Mouse (Mus musculus) adrenal gland (tissue): ENCODE results near the gene Gal3st4.

Source experiments
- intact Hi-C: fragments of 180-260 bp; cut with DNase I; formaldehyde crosslinking; loops from one replicate; pipeline ENCODE4 v1.15.1; 2025

The Gal3st4 gene

DNA sequence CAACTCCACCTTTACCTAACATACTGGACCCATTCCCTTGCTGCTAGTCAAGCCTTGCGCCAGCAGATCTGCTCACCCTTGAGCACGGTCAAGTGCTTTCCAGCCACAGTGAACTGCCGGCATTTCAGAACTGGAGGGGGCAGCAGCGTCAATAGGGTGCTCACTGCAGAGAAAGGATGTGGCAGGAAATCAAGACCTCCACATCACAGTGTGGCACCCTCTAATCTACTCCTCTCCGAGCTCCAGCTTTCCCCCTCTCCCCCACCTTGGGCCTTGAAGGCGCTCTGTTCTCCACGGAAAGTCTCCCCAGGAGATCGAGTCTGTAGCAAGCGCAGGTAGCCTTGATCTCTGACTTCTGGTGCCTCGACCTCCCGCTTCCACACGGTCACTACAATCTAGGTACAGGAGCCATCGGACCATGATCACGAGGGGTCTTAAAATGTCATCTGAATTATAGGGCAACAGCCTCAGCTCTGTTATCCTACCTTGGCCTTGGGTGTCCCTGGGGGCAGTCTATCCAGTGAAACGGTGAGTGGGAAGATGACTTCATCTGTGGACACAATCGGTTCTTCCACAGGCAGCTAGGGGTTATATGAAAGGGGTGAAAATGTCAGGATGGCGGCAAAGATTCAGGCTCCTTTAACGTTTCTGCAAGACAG is 9.9 kb downstream of the Gal3st4 start:
- intact Hi-C loops, result loop anchor here (10.0 kb wide), 1 partner anchor 182 kb away; the partner anchor contains the start of gene Zfp157

DNA sequence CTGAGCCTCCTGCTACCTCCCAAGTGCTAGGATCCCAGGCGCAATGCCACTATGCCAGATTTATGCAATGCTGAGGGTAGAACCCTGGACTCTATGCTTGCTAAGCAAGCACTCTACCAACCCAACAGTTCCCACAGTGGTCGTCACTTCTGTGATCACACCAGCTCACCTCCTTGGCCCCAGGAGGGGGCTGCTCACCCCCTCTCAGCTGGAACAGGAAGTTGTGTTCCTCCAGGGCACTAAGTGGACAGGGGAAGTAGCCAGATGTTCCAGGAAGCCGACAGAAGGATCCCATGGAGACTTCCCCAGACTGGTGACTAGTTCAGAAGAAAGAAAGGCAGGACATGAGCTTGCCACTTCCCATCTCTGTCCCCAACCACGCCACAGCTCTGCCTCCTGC is 10.6 kb downstream of the Gal3st4 start:
- intact Hi-C loops, result loop anchor here (10.0 kb wide), 1 partner anchor 183 kb away; the partner anchor contains the start of gene Zfp157

DNA sequence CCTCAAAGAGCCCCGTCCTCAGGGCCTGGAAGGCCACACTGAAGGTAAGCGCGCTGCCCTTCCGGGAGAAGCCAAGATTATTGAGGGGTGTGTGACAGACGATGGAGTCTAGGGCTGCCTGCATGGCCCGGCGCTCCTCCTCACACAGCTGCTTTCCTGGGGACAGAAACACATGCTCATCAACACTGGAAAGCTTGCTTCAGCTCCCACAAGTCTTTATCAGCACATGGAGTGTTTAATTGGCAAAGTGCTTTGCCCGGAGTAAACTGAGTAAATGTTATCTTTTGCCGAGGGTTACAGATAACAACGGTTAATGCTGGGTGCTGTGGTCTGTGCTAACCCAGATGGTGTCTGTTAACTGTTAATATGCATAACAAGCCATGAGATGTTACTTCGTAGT is 11.8 kb downstream of the Gal3st4 start:
- intact Hi-C loops, result loop anchor here (10.0 kb wide), 1 partner anchor 184 kb away; the partner anchor contains the start of gene Zfp157

DNA sequence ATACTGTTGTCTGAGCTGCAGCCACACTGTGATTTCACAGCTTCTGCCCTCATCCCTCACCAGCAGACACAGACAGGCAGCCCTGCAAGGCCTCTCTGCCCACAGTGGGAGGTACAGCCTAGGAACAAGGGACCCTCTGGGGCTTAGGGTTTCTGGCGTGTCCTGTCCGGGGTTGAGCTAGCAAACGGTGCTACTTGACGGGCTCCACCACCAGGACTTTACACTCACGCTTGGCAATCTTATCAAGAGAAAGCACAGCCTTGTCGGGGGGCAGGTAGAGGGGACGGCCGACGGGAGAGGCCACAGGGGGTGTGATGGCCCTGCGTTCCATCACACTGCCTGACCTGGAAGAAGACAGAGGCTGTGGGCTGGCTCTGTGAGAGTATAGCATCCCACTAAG is 12.6 kb downstream of the Gal3st4 start:
- intact Hi-C loops, result loop anchor here (10.0 kb wide), 1 partner anchor 185 kb away; the partner anchor contains the start of gene Zfp157

DNA sequence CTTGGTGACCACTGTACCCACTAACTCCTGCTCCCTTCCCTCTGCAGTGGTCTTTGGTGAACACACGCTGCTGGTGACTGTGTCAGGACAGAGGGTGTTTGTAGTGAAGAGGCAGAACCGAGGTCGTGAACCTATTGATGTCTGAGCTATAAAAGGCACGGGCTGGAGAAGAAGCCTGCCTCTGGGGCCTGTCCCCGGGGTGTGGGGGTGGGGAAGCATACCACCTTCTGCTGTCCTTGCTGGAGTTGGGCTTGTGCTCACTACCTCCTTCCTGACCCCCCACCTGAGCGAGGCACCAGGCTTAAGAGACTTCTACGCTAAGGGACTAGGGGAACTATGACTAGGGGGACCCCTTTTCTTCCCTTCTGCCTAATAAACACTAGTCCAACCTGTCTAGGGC is 13.6 kb downstream of the Gal3st4 start:
- intact Hi-C loops, result loop anchor here (5.0 kb wide), 1 partner anchor 37 kb away; no protein-coding TSS in a partner anchor

DNA sequence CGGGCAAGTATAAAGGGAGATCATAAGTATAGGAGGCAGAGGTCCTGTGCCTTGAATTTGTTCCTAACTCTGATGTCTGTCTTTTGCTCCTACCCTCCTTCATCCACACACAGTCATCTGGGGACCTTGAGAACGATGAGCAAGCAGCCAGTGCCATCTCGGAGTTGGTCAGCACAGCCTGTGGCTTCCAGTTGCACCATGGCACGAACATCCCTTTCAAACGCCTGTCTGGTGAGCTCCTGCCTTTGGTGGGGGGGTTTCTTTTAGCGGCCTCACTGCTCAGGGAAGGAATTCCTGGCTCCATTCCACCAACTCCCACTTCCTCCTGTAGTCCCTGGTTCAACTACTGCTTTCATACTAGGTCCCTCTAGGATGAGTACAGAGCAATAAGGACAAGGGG is 14.1 kb downstream of the Gal3st4 start:
- intact Hi-C loops, result loop anchor here (5.0 kb wide), 1 partner anchor 36 kb away; no protein-coding TSS in a partner anchor

DNA sequence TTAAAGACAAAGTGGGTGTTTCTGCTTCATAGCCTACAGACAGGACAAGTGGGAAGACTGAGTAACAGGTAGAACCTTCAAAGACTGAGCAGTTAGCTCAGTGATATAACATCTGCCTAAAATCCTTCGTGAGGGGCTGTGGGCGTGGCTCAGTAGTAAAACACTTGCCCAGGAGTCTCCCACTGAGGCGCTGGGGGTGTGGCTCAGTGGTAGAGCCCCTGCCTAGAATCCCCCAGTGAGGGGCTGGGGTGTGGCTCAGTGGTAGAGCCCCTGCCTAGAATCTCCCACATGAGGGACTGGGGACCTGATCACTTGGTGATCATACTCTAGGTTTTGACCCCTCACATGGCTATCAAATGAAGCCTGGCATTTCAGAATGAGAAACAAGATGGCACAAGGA is 14.6 kb downstream of the Gal3st4 start:
- intact Hi-C loops, result loop anchor here (5.0 kb wide), 1 partner anchor 36 kb away; no protein-coding TSS in a partner anchor

DNA sequence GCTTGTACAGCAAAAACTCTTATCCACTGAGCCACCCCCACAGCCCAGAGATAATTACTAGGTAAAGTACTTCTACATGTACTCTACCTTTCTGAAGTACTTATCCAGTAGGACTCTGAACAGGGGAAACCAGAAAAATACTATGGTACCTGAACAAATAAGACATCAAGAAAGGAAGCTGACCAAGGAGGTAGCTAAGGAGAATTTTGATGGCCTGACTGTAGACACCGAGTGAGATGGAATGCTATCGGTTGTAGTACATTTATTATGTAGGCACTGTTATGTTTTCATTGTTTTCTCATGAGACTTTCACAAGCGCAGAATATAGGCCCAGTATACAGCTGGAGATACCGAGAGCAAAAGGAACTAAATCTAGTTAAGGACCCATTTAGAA is 15.1 kb downstream of the Gal3st4 start:
- intact Hi-C loops, result loop anchor here (5.0 kb wide), 1 partner anchor 35 kb away; no protein-coding TSS in a partner anchor

DNA sequence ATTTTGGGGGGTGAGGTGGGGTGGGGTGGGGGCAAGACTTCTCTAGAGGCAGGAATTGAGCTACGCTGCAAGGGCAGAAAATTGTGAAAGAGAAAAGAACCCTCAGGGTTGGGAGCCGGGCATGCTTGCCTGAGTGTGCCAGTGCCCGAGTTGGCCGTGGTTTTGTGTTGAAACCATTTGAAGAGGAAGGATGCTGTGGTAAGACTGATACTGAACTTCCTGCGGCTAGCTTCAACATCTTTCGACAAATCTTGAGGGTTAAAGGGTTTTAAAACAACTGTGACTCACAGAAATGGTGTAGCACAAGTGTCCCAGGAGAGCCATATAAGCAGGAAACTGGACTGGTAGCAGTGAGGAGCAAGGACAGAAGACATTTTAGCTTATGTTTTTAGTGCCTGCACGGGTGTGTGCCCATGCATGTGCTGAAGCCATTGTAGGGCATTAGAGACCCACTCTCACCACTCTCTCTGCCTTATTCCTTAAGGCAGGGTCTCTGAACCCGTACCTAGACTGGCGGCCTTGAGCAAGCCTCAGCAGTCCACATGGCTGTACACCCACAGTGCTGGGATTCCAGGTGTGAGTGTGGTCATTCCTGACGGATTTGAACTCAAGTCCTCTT is 15.6 kb downstream of the Gal3st4 start:
- intact Hi-C loops, result loop anchor here (5.0 kb wide), 1 partner anchor 35 kb away; no protein-coding TSS in a partner anchor

DNA sequence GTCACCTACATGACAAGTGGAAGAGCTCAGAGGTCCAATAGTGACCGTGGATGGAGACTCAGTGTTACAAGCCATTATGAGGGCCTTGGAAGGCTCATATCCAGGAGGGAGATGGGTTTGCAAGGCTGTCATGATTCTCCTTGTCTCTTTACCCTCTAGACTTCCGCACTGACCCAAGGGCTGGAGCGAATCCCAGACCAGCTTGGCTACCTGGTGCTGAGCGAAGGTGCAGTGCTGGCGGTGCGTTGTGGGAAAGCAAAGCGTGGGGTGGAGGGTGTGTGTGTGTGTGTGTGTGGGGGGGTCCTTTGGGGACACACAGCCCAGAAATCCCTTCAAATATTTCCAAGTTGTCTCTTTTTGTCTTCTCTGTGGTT is 16.6 kb downstream of the Gal3st4 start:
- intact Hi-C loops, result loop anchor here (5.0 kb wide), 1 partner anchor 34 kb away; no protein-coding TSS in a partner anchor

DNA sequence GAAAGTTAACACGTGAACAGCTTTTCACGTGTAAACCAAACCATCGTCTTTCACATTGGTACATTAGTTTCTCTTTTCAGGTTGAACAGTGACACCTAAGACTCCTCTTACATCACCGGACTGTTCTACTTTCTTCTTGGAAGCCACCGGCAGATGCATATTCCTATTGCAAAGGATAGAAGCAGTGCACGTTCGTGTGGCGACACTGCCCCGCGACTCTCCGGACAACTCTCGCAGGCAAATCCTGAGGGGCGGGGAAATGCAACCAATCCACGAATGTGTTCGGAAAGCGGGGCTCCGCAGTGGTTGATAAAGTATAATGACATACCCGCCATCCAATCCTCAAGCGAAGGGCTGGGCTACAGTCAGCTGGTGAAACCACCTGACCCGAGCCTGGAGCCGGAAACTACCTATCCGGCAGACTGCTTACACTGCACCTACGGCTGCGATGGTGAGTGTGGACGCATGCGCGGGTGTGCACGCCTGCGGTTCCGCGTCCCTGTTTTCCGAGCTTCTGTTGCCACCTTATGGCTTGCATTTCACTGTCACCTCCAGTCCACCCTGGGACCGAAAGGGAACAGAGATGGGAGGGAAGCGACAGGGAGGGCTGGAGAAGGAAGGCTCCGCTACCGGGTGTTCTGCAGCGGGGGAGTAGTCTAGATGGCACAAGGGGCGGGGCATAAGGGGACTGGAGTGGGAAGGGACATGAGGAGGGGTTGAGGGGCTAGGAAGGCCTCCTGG is 17.1 kb downstream of the Gal3st4 start, which contains the start of gene Lamtor4:
Lamtor4 (plus strand) TSS at position 130 of the 741 bp plus-strand sequence.
- intact Hi-C loops, result loop anchor here (5.0 kb wide), 1 partner anchor 33 kb away; no protein-coding TSS in a partner anchor

DNA sequence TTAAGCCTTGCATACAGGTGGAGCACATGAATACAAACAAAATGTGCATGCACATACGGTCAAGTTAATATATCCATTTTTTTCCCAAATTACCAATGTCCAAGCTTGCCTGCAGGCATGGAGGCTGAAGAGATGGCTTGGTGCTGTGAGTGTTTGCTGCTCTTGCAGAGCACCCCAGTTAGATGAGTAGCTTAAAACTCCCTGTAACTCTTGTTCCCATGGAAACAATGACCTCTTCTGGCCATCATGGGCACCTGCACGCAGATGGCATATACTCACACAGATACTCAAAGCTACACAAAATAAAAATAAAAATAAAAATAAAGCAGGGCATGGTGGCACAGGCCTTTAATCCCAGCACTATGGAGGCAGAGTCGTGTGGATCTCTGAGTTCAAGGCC is 19.6 kb downstream of the Gal3st4 start:
- intact Hi-C loops, result no loop called here

DNA sequence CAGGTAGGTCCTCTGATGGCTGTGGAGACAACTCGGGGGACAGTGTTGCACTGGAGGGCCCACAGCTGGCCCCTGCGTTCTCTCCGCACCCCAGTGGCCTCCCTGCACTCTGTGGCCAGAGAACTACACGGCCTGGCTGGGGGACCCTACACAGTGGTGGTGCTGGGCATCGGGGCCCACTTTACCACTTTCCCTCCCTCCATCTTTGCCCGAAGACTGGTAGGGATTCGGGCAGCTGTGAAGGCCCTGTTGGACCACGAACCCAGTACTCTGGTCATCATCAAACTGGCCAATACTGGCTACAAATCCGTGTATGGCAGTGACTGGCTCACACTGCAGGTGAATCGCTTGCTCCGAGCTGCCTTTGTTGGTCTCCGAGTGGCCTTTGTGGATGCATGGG is 21.5 kb downstream of the Gal3st4 start:
- intact Hi-C loops, result no loop called here

DNA sequence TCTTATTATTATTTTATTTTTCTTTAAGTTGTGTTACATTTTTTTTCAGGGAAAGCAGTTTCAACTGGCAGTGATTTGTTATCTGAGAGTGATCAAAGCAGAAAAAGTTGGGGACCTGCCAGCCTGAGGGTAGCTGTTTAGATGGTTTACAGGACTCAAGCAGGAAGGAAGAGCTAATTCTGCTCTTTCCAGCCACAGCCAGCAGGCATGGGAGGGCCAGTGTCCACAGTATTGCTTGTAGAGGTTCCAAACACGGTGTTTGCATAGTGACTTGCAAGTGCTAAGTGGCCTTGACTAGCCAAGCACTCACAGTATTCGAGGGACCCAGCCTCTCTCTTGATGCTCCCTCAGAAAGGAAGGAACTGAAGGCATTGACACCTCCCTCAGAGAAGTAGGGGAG is 31.1 kb downstream of the Gal3st4 start:
- intact Hi-C loops, result no loop called here

DNA sequence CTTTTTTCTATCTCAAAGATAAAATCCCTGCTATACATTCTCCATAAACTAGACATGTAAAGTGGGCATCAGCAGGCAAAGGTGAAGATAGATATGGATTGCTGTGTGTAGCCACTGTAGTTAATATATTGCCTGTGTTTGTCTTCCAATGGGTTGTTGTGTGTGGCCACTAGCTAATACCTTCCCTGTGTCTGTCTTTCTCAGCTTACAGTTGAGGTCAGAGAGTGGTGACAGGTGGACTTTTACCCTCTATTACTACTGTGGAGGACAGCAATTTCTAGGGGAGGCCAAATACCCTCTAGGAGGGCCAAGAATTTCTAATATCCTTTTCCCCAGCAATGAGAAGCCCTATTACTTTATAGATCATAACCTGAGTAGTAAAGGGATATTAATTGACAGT is 38.4 kb downstream of the Gal3st4 start:
- intact Hi-C loops, result no loop called here

DNA sequence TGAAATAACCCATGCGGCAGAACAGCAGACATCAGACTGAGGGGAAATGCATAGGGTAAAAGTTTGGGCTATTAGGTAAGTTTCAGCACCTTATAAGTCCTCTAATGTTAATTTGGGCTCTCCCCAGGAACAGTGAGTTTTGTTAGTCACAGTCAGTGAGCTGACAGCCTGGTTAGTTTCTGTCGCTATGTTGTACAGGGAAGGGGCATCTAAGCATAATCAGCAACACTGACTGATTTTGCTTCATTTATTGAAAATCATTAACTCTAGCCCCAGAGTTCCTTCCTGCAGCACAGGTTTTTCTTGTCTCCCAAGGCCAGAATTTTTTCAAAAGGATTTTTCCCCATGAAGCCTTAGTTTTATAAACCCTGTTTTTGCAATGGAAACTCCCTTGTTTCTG is 38.9 kb downstream of the Gal3st4 start:
- intact Hi-C loops, result no loop called here

DNA sequence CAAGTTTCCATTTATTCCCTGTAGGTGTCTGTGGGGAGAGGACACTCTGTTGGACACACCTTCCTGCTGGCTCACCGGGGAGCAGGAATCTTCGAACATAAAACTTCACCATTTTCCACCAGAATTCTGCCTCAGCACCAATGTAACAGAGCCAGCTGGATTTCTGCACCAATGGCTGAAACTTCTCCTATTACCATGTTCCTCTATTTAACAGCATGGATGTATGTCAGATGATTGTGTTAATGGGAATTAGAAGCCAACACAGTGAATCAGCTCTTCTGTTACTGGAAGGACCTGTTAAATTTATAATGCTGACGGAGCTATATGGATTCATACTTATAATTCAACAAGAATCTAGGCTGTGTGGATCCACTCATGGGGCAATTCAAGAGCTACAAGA is 43.1 kb downstream of the Gal3st4 start:
- intact Hi-C loops, result no loop called here

DNA sequence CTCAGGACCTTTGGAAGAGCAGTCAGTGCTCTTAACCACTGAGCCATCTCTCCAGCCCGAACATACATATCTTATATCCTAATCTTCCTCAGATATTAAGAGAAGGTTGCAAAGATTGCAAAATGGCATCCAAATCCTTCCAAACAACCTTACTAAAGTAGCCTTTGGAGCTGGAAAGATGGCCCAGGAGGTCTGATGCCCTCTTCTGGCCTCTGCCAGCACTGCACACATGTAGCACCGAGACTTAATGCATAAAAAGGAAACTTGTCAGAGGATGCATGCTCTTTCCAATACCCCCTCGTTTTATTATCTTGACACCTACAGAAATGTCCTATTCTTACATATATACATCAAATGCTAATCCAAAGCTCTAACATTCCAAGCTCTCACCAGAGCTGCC is 44.6 kb downstream of the Gal3st4 start:
- intact Hi-C loops, result no loop called here

DNA sequence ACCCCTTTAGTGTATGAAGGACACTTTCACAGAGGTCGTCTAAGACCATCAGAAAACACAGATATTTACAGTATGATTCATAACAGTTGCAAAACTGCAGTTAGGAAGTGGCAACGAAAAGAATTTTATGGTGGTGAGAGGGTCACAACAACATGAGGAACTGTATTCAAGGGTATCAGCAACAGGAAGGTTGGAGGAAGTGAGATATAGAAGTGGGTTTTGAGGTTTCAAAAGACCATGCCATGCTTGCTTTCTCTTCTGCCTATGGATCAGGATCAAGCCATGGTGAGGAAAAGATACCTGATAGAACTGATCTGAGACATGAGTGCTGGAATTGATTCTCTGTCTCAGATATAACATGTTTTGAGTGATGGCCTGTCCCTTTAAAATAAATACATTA is 45.3 kb downstream of the Gal3st4 start:
- intact Hi-C loops, result no loop called here

DNA sequence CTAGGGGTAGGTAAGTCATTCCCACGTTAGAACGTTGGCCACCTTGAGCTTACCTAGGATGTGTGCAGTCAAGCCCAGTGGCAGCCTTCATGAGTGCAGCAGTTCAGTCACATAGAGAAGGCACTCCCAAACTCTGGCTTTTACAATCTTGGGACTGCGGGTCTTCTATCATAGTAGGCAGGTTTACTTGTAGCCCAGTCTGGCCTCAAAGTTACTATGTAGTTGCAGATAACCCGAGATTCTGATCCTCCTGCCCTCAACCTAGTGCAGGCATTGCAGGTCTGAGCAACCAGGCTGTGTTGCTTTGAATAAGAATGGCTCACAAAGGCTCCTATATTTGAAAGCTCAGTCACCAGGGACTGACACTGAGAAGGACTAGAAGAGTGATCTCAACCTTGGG is 46.1 kb downstream of the Gal3st4 start:
- intact Hi-C loops, result no loop called here

DNA sequence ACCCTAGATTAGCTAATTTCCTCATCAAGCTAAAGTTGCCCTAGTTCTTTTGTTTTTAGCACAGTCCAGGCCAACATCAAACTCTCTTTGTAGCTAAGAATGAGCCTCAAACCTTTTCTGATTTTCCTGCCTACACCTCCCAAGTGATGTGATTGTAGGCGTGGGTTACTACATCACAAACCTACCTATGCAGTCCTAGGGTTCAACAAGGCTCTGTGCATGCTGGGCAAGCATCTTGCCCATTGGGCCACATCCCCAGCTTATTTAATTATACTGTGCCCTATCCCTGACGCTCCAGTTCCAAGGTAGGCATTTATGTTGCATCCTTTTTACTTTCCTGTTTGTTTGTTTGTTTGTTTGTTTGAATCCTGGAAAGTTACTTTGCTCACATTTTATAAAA is 46.9 kb downstream of the Gal3st4 start, which contains the start of gene Nxpe5:
Nxpe5 (plus strand) TSS at position 199 of the 400 bp plus-strand sequence.
- intact Hi-C loops, result no loop called here

DNA sequence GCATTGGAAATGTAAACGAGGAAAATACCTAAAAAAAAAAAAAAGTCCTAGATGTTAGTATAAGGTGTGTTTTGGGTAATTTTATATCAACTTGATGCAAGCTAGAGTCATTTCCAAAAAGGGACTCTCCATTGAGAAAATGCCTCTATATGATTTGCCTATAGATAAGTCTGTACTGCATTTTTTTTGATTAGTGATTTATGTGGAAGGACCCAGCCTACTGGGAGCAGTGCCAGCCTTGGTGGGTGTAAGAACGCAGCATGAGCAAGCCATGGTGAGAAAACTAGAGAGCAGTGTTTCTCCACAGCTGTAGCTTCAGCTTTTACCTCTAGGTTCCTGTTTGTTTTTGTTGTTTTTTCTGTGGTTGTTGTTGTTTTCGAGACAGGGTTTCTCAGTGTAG is 49.4 kb downstream of the Gal3st4 start:
- intact Hi-C loops, result loop anchor here (5.0 kb wide), 2 partner anchors 34 to 249 kb away; partner anchors contain the start of gene Lamtor4
